Mouse (Mus musculus) layer of hippocampus, postnatal 36 days (tissue): ENCODE results near the gene Rnase12. TPM values are rescaled to one million over a fixed set of nuclear protein-coding genes. Genes with fewer than 3 reads are reported as not detected.

Experiments
- DNase-seq, 2 experiments: peaks; one replicate each; pipeline ENCODE4 v3.0.0; 2022
- total RNA-seq, 2 experiments: library from RNA; stranded (reverse); gene quantifications; 2 replicates each; pipeline ENCODE4 v1.2.3; 2021

The Rnase12 gene
- not detected for total RNA-seq

GRCm38 (mm10) chr14:51057401-51057831 lies at the start of gene Rnase12:
Gene Rnase12 (minus strand): TSS chr14:51057661.
- DNase-seq = no peak

GRCm38 (mm10) chr14:51106449-51106967 lies 49.0 kb upstream of the Rnase12 start:
- no peak for DNase-seq

- no peak for DNase-seq
These were observed 46.9 kb upstream of the Rnase12 start for GRCm38 (mm10) chr14:51104366-51104765.

- peak; percentile 66 to 72 for DNase-seq
These were observed 45.8 kb upstream of the Rnase12 start for GRCm38 (mm10) chr14:51103217-51103616.

- DNase-seq = no peak
These were observed 43.8 kb upstream of the Rnase12 start for GRCm38 (mm10) chr14:51101284-51101683.

GRCm38 (mm10) chr14:51098921-51099320 lies 41.5 kb upstream of the Rnase12 start:
- no peak for DNase-seq

GRCm38 (mm10) chr14:51098300-51098699 lies 40.8 kb upstream of the Rnase12 start:
- DNase-seq = peak; percentile 60 to 77

GRCm38 (mm10) chr14:51095736-51096524 lies 38.5 kb upstream of the Rnase12 start:
- DNase-seq = no peak

- no peak for DNase-seq
These were observed 37.5 kb upstream of the Rnase12 start for GRCm38 (mm10) chr14:51094921-51095320.

GRCm38 (mm10) chr14:51094096-51094875 lies 36.8 kb upstream of the Rnase12 start:
- no peak for DNase-seq

- no peak for DNase-seq
These were observed 36.0 kb upstream of the Rnase12 start for GRCm38 (mm10) chr14:51093496-51093895.

GRCm38 (mm10) chr14:51092073-51092620 lies 34.7 kb upstream of the Rnase12 start:
- no peak for DNase-seq

- DNase-seq = peak in 1 of 2 experiments; percentile 39
These were observed 33.8 kb upstream of the Rnase12 start, which contains the start of the genes Rnase4 and Ang for GRCm38 (mm10) chr14:51090921-51091900. Gene Rnase4 (plus strand): TSS chr14:51091077. Gene Ang (plus strand): TSS chr14:51091150.

GRCm38 (mm10) chr14:51090077-51090781 lies 32.8 kb upstream of the Rnase12 start:
- DNase-seq = peak; percentile 82 to 86

- DNase-seq = no peak
These were observed 32.2 kb upstream of the Rnase12 start for GRCm38 (mm10) chr14:51089674-51090076.

GRCm38 (mm10) chr14:51088970-51089673 lies 31.7 kb upstream of the Rnase12 start:
- DNase-seq = peak; percentile 95 to 98

GRCm38 (mm10) chr14:51088166-51088969 lies 30.9 kb upstream of the Rnase12 start:
- DNase-seq = peak; percentile 86 to 90

- no peak for DNase-seq
These were observed 30.3 kb upstream of the Rnase12 start for GRCm38 (mm10) chr14:51087762-51088161.

GRCm38 (mm10) chr14:51085911-51086310 lies 28.4 kb upstream of the Rnase12 start:
- DNase-seq = no peak
